Mouse (Mus musculus): ENCODE measurements around the gene Nsfl1c.

Nsfl1c gene

GRCm38 (mm10) chr2:151543063-151543895 lies 49.3 kb downstream of the Nsfl1c start:
- peak; percentile 77 for DNase-seq (ENCODE audit: low read depth, low spot score)

GRCm38 (mm10) chr2:151544673-151545072 lies 50.7 kb downstream of the Nsfl1c start:
- DNase-seq (ENCODE audit: low read depth, low spot score) = no peak

- DNase-seq (ENCODE audit: low read depth, low spot score) = no peak
Observed at GRCm38 (mm10) chr2:151546571-151546970, 52.6 kb downstream of the Nsfl1c start.

- DNase-seq (ENCODE audit: low read depth, low spot score) = no peak
Observed at GRCm38 (mm10) chr2:151549615-151550121, 55.7 kb downstream of the Nsfl1c start.

Measured in 3T3-L1 (cell line).